Mouse (Mus musculus) embryonic facial prominence, embryonic 15.5 days (tissue): ENCODE data around the gene Zcchc2. TPM values are rescaled to one million over a fixed set of nuclear protein-coding genes. Genes with fewer than 3 reads are reported as not detected.

Experiments used
- ATAC-seq: fragments of 200-750 bp; cut with Nextera tagmentation; 2 replicates; pipeline ENCODE4 v1.8.0; 2017; ENCODE audit warnings: low read depth, moderate TSS enrichment; ENCODE audit not compliant: insufficient number of reproducible peaks, low FRiP score, low TSS enrichment
- H3K27ac ChIP-seq: fragments of 300-500 bp; sonication (generic); replicated peaks from 2 replicates; pipeline ENCODE4 v1.5.1; 2015; ENCODE audit warnings: mild to moderate bottlenecking, inconsistent platforms
- H3K27me3 ChIP-seq: fragments of 300-500 bp; sonication (generic); 2 replicates; pipeline ENCODE4 v1.6.1; 2015; ENCODE audit warnings: inconsistent platforms
- H3K36me3 ChIP-seq: fragments of 300-500 bp; sonication (generic); 2 replicates; pipeline ENCODE4 v1.6.1; 2015; ENCODE audit warnings: mild to moderate bottlenecking, inconsistent platforms
- H3K4me1 ChIP-seq: fragments of 300-500 bp; sonication (generic); 2 replicates; pipeline ENCODE4 v1.6.1; 2015; ENCODE audit warnings: inconsistent platforms
- H3K4me2 ChIP-seq: fragments of 300-500 bp; sonication (generic); replicated peaks from 2 replicates; pipeline ENCODE4 v1.6.1; 2015; ENCODE audit warnings: mild to moderate bottlenecking, inconsistent platforms
- H3K4me3 ChIP-seq: fragments of 300-500 bp; sonication (generic); replicated peaks from 2 replicates; pipeline ENCODE4 v1.5.1; 2015; ENCODE audit warnings: mild to moderate bottlenecking, inconsistent platforms
- H3K9ac ChIP-seq: fragments of 300-500 bp; sonication (generic); 2 replicates; pipeline ENCODE4 v1.6.1; 2015; ENCODE audit warnings: inconsistent platforms
- H3K9me3 ChIP-seq: fragments of 300-500 bp; sonication (generic); replicated peaks from 2 replicates; pipeline ENCODE4 v1.6.1; 2016; ENCODE audit warnings: inconsistent platforms
- WGBS: fragments of 180-500 bp; shearing (Covaris S2); methylation state at CpG from one replicate; pipeline ENCODE4 v1.1.7; 2015; 5-methylcytosine and 5-hydroxymethylcytosine counted together
- polyA plus RNA-seq: library from polyadenylated mRNA; unstranded; fragments of >200 nt; fragmentation: Nextera tagmentation; extraction: Ambion mirVana; gene quantifications from 2 replicates; pipeline ENCODE4 v1.2.1, GENCODE M21; 2015

Gene Zcchc2
- polyA plus RNA-seq, 1 experiment from 2014 or later, result 2.6 TPM

DNA sequence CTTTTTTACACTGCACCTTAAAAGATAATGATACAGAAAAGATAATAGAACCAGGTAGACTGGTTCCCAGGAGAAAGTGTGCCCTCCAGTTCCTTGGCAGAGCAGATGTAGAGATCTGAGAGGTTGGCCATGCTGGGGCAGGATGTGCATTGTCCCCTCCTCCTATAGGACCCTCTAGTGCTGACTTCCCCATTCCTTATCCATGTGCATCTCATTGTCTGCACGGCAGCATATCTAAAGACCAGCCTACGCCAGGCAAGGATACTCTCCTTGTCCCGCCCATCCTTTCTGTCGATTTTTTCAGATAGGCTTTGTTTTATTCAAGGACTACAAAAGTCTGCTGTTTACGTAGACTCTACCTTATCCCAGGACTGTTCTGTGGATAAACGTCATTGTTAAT is 26.1 kb downstream of the Zcchc2 start:
- 76% methylated on average over 6 of the region's 6 CpGs for WGBS
- no peak overlapping the region for H3K4me2 ChIP-seq
- ATAC-seq, result no peak
- H3K27me3 ChIP-seq, result no peaks in the 10 kb centered on the region
- H3K4me1 ChIP-seq, result no peaks in the 10 kb centered on the region
- H3K36me3 ChIP-seq, result peaks cover 31% of the 10 kb centered on the region
- H3K9me3 ChIP-seq, result no peaks in the 10 kb centered on the region
- no peak overlapping the region for H3K4me3 ChIP-seq
- H3K9ac ChIP-seq, result no peak overlapping the region
- no peak overlapping the region for H3K27ac ChIP-seq

DNA sequence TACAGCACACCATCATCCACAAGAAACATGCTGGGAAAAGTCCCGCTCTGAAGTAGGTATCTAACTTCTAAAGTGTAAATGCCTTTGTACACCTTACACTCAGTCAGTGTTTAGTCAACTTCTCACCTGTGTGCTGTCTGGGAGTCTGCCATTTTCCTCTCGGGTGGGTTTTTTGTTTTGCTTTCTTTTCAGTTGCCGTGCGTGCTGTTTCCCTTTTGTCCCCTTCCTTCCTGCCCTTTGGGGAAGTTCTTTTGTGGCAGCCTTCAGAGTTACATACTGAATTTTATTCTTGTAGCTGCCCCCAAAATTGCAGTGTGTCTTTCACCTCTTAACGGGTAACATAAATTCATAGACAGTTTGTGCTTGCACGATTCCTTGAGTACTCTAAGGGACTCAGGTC is 29.6 kb downstream of the Zcchc2 start:
- no peaks in the 10 kb centered on the region for H3K27me3 ChIP-seq
- no peak for ATAC-seq
- no peak overlapping the region for H3K9ac ChIP-seq
- H3K27ac ChIP-seq, result no peak overlapping the region
- H3K36me3 ChIP-seq, result peaks cover 48% of the 10 kb centered on the region
- no peaks in the 10 kb centered on the region for H3K4me1 ChIP-seq
- H3K9me3 ChIP-seq, result no peaks in the 10 kb centered on the region
- no peak overlapping the region for H3K4me2 ChIP-seq
- 82% methylated on average over 6 of the region's 6 CpGs for WGBS
- H3K4me3 ChIP-seq, result no peak overlapping the region

- 79% methylated on average over 1 of the region's 1 CpGs for WGBS
- H3K4me1 ChIP-seq, result no peaks in the 10 kb centered on the region
- H3K36me3 ChIP-seq, result peaks cover 48% of the 10 kb centered on the region
- no peak overlapping the region for H3K27ac ChIP-seq
- ATAC-seq, result no peak
- no peak overlapping the region for H3K4me3 ChIP-seq
- H3K9me3 ChIP-seq, result no peaks in the 10 kb centered on the region
- H3K9ac ChIP-seq, result no peak overlapping the region
- H3K27me3 ChIP-seq, result no peaks in the 10 kb centered on the region
- H3K4me2 ChIP-seq, result no peak overlapping the region
Observed at GRCm38 (mm10) chr1:106022998-106023397, 32.8 kb downstream of the Zcchc2 start.

DNA sequence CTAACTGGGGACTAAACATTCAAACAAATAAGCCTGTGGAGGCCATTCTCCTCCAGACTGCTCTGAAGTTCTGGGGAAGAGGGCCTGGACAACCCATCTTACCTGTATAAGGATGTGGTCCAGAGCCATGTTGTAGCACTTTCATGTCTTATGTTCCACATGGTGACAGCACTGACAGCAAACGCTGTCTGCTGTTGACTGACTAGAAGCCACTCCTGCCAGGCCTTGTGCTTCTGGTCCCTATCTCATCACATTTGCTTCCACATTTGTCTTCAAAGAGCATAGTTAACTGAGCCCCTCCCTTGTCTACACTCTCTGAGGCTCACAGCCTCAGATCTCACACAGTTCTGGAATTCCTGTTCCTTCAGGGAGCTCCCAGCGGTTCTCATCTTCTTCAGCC is 34.0 kb downstream of the Zcchc2 start:
- no peak overlapping the region for H3K9ac ChIP-seq
- no peak for ATAC-seq
- no peaks in the 10 kb centered on the region for H3K9me3 ChIP-seq
- H3K27me3 ChIP-seq, result no peaks in the 10 kb centered on the region
- no peak overlapping the region for H3K27ac ChIP-seq
- H3K4me1 ChIP-seq, result no peaks in the 10 kb centered on the region
- no peak overlapping the region for H3K4me2 ChIP-seq
- WGBS, result 95% methylated on average over 2 of the region's 2 CpGs
- H3K36me3 ChIP-seq, result peaks cover 42% of the 10 kb centered on the region
- H3K4me3 ChIP-seq, result no peak overlapping the region

- Histone ChIP-seq H3K9me3 (no peaks in the 10 kb centered on the region), H3K4me3 (no peak overlapping the region), H3K27me3 (no peaks in the 10 kb centered on the region), H3K4me2 (no peak overlapping the region), H3K9ac (no peak overlapping the region), H3K4me1 (no peaks in the 10 kb centered on the region), H3K27ac (no peak overlapping the region), H3K36me3 (peaks cover 43% of the 10 kb centered on the region)
- no peak for ATAC-seq
- 94% methylated on average over 3 of the region's 3 CpGs for WGBS
Observed at GRCm38 (mm10) chr1:106024778-106025177, 34.6 kb downstream of the Zcchc2 start.

GRCm38 (mm10) chr1:106029769-106030168 is 39.6 kb downstream of the Zcchc2 start:
- Histone ChIP-seq H3K27ac (no peak overlapping the region), H3K36me3 (peaks cover 30% of the 10 kb centered on the region), H3K9me3 (no peaks in the 10 kb centered on the region), H3K4me3 (no peak overlapping the region), H3K27me3 (no peaks in the 10 kb centered on the region), H3K4me2 (no peak overlapping the region), H3K9ac (no peak overlapping the region), H3K4me1 (no peaks in the 10 kb centered on the region)
- no peak for ATAC-seq
- 95% methylated on average over 15 of the region's 15 CpGs for WGBS

GRCm38 (mm10) chr1:106030331-106030730 is 40.1 kb downstream of the Zcchc2 start:
- Histone ChIP-seq H3K9ac (no peak overlapping the region), H3K4me2 (no peak overlapping the region), H3K4me1 (no peaks in the 10 kb centered on the region), H3K9me3 (no peaks in the 10 kb centered on the region), H3K27ac (no peak overlapping the region), H3K36me3 (peaks cover 30% of the 10 kb centered on the region), H3K4me3 (no peak overlapping the region), H3K27me3 (no peaks in the 10 kb centered on the region)
- no peak for ATAC-seq
- 86% methylated on average over 10 of the region's 10 CpGs for WGBS

GRCm38 (mm10) chr1:106030886-106031285 is 40.7 kb downstream of the Zcchc2 start:
- H3K4me2 ChIP-seq, result no peak overlapping the region
- H3K36me3 ChIP-seq, result peaks cover 30% of the 10 kb centered on the region
- no peaks in the 10 kb centered on the region for H3K4me1 ChIP-seq
- no peak overlapping the region for H3K27ac ChIP-seq
- H3K9ac ChIP-seq, result no peak overlapping the region
- H3K27me3 ChIP-seq, result no peaks in the 10 kb centered on the region
- no peaks in the 10 kb centered on the region for H3K9me3 ChIP-seq
- WGBS, result 80% methylated on average over 2 of the region's 2 CpGs
- H3K4me3 ChIP-seq, result no peak overlapping the region
- ATAC-seq, result no peak

GRCm38 (mm10) chr1:106031908-106032307 is 41.7 kb downstream of the Zcchc2 start:
- Histone ChIP-seq H3K36me3 (peaks cover 30% of the 10 kb centered on the region), H3K9ac (no peak overlapping the region), H3K4me3 (no peak overlapping the region), H3K9me3 (no peaks in the 10 kb centered on the region), H3K27ac (no peak overlapping the region), H3K4me2 (no peak overlapping the region), H3K4me1 (no peaks in the 10 kb centered on the region), H3K27me3 (no peaks in the 10 kb centered on the region)
- no peak for ATAC-seq
- WGBS, result 48% methylated on average over 6 of the region's 6 CpGs

- no peak overlapping the region for H3K27ac ChIP-seq
- no peak overlapping the region for H3K4me3 ChIP-seq
- no peaks in the 10 kb centered on the region for H3K27me3 ChIP-seq
- WGBS, result 76% methylated on average over 7 of the region's 7 CpGs
- no peak for ATAC-seq
- peaks cover 17% of the 10 kb centered on the region; the same call in 1 of the 2 replicates for H3K36me3 ChIP-seq
- peaks cover 3% of the 10 kb centered on the region; the same call in 1 of the 2 replicates for H3K4me1 ChIP-seq
- no peak overlapping the region for H3K9ac ChIP-seq
- no peak overlapping the region for H3K4me2 ChIP-seq
- no peaks in the 10 kb centered on the region for H3K9me3 ChIP-seq
Observed at GRCm38 (mm10) chr1:106034776-106035175, 44.6 kb downstream of the Zcchc2 start.

- no peak overlapping the region for H3K9ac ChIP-seq
- no peaks in the 10 kb centered on the region for H3K27me3 ChIP-seq
- WGBS, result 62% methylated on average over 19 of the region's 19 CpGs
- no peak overlapping the region for H3K27ac ChIP-seq
- H3K36me3 ChIP-seq, result peaks cover 7% of the 10 kb centered on the region; the same call in 1 of the 2 replicates
- no peaks in the 10 kb centered on the region for H3K9me3 ChIP-seq
- H3K4me2 ChIP-seq, result no peak overlapping the region
- ATAC-seq, result no peak
- peaks cover 3% of the 10 kb centered on the region; the same call in 1 of the 2 replicates for H3K4me1 ChIP-seq
- H3K4me3 ChIP-seq, result no peak overlapping the region
Observed at GRCm38 (mm10) chr1:106036861-106037599, 46.8 kb downstream of the Zcchc2 start.

- Histone ChIP-seq H3K4me1 (peaks cover 10% of the 10 kb centered on the region; the same call in 1 of the 2 replicates), H3K9ac (no peak overlapping the region), H3K27ac (peak overlapping the region; percentile 53; the same call in 1 of the 2 replicates), H3K9me3 (no peaks in the 10 kb centered on the region), H3K4me2 (no peak overlapping the region), H3K36me3 (no peaks in the 10 kb centered on the region), H3K27me3 (no peaks in the 10 kb centered on the region), H3K4me3 (no peak overlapping the region)
- ATAC-seq, result peak; percentile 59; the same call in 1 of the 2 replicates
- WGBS, result 50% methylated on average over 6 of the region's 6 CpGs
Observed at GRCm38 (mm10) chr1:106039326-106039725, 49.1 kb downstream of the Zcchc2 start.
